Mouse (Mus musculus): ENCODE measurements around the gene Rpl12.

The Rpl12 gene

GRCm38 (mm10) chr2:32940483-32940882 is 20.9 kb upstream of the Rpl12 start:
- no peak for DNase-seq (ENCODE audit: low spot score in 2 of 2)

GRCm38 (mm10) chr2:32947454-32947853 is 13.9 kb upstream of the Rpl12 start:
- no peak for DNase-seq (ENCODE audit: low spot score in 2 of 2)

DNA sequence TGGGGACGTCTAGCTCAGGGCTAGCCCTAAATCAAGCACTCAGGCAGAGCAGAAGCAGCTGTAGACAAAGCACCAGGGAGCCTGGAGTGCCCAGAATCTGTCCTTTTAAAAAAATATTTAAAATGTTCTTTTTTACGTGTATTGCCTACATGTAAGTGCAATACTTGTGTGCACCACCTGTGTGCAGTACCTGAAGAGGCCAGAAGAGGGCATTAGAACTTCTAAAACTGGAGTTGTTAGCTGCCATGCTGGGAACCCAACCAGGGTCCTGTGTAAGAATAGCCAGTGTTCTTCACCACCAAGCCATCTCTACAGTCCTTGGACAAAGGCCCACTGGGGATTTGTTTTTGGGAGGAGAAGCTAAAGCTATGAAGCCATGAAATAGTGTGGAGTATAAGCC is 6.8 kb upstream of the Rpl12 start:
- DNase-seq (ENCODE audit: low spot score in 2 of 2): no peak

DNA sequence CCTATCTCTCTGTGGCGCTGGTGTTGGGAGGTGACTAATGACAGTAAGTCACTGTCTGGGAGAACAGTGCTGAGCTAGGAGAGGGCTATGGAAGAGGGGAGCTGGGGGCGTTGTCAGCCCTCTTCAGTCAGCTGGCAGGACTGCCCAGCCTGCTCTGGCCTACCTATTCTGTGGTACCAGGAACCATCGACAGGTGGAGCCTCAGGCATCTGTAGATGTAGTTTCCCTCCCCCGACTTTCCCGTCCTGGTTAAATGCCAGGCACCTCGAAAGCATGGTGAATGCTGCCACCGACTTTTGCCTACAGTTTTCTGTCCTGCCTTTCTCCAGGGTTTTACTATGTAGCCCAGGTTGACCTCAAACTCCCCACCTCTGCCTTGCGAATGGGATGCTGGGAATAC is 4.0 kb upstream of the Rpl12 start:
- no peak for DNase-seq (ENCODE audit: low spot score in 2 of 2)

- no peak for DNase-seq (ENCODE audit: low spot score in 2 of 2)
Measured at GRCm38 (mm10) chr2:32960273-32960672, 1.1 kb upstream of the Rpl12 start.

GRCm38 (mm10) chr2:32962062-32962874 is 909 bp downstream of the Rpl12 start:
- DNase-seq (ENCODE audit: low spot score in 2 of 2): no peak

DNA sequence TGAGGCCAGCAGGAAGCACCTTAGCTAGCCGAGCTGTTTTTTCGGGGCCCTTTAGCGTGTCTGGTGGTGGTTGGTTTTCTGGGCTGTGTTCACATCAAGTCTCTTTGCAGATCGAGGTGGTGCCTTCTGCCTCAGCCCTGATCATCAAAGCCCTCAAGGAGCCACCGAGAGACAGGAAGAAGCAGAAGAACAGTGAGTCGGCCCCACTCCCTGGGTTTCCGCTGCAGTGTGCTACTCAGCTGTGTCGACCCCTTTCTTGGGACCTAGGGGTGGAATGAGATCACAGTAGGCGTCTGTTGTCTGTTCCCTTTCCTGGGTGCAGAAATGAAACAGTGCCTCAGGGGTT is 1.5 kb downstream of the Rpl12 start:
- DNase-seq (ENCODE audit: low spot score in 2 of 2): no peak

DNA sequence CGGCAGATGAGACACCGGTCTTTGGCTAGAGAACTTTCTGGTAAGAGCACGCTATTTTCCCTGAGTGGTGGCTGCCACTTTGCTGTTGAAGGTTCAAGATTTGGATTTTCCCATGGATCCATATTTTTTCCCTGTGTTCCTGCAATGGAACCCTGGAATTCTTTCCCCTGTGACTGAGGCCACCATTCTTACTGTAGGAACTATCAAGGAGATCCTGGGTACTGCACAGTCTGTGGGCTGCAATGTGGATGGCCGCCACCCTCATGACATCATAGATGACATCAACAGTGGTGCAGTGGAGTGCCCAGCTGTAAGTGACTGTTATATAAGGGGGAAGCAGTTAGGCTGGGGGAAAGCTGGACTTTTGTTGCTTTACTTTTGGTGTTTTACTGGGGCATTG is 2.2 kb downstream of the Rpl12 start:
- DNase-seq (ENCODE audit: low spot score in 2 of 2): no peak

DNA sequence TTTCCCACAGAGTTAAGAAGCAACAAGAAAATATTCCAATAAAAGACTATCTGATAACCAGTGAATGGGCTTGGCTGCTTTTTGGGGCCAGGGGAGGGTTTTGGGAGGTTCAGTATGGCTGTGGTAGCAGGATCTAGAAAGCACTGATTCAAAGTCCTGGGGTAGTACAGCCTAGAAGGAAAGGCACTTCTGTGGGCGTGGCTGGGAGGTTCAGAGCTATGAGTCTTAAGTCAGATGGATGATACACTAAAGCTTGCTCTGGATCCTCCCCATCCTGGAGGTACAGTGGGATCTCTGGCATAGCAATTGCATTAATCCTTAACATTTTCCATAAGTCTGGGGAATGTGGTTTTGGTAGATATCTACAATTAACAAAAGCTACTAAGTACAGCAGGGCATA is 2.6 kb downstream of the Rpl12 start:
- DNase-seq (ENCODE audit: low spot score in 2 of 2): no peak

DNA sequence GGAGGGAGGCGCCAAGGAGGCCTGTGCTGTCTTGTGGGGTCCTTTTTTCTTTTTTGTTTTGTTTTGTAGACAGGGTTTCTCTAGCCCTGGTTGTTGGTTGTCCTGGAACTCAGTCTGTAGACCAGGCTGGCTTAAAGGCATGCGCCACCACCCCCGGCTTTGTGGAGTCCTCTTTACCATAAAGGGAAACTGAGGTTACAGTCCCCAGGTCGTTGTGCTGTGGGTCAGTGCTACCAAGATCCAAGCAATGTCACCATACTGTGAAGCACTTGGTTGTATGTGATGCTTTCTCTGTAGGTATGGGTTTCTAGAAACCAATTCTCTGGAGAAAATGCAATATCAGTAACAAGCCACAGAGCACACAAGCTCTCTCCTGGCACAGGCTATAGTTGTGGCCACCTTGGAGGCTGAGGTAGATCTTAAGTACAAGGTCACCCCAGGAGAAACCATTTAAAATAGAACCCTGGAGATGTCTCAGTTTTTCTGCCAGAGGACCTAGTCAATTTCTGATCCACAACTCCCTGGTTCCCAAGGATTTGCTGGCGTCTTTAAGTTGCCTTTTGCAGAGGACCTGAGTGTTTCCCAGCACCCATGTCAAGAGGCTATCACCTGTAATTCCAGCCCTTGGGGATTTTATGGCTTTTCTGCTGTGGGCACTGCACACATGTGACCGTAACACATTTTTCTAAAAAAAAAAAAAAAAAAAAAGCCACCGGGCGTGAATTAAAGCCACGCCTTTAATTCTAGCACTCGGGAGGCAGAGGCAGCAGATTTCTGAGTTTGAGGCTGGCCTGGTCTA is 3.5 kb downstream of the Rpl12 start:
- no peak for DNase-seq (ENCODE audit: low spot score in 2 of 2)

- no peak for DNase-seq (ENCODE audit: low spot score in 2 of 2)
Measured at GRCm38 (mm10) chr2:32965511-32966183, 4.3 kb downstream of the Rpl12 start.

GRCm38 (mm10) chr2:32966184-32966688 is 4.9 kb downstream of the Rpl12 start:
- DNase-seq (ENCODE audit: low spot score in 2 of 2): no peak

DNA sequence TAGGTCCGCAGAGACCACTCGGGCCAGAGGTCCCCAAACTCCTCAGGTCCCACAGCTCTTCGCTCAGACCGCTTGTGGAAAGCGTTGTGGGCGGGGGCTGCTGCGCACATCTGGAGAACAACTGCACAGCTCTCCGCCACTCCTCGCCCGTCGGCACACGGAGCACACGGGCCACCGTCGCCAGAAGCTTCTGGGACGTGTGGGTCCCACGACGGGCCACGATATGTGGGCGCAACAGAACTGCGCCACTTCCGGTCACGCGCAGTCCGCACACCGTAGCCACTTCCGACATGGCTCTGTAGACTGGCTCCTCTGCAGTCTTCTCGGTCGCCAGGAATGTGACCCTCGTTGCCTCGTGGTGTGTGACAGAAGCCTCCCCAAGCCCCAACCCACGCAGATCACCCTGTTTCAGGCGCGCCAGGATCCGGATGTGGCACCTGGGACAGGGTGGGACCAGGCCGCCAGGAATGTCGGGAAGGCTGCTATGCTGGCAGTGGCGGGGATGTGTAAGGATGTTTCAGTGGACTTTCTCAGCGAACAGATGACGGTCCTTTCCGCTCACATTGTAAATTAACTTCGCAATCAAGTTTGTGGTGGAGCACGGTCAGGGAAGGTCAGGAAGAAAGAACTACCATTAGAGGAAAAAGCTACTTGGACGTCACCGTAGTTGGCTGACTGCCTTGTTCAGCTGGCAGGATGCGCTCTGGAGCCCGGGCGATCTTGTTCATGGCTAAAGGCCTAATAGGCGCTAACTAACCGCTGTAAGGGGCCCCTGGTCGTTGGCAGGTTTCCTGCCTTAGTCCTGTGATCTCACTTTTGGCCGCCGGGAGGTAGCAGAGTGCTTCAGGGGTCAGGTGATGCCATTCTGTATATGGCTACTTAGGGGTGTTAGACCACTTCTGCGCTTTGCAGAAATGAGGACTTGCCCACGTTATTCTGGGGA is 5.6 kb downstream of the Rpl12 start:
- peak; percentile 60 to 74 for DNase-seq (ENCODE audit: low spot score in 2 of 2)

GRCm38 (mm10) chr2:32968024-32968614 is 6.8 kb downstream of the Rpl12 start:
- no peak for DNase-seq (ENCODE audit: low spot score in 2 of 2)

GRCm38 (mm10) chr2:32969326-32969725 is 8.0 kb downstream of the Rpl12 start:
- no peak for DNase-seq (ENCODE audit: low spot score in 2 of 2)

DNA sequence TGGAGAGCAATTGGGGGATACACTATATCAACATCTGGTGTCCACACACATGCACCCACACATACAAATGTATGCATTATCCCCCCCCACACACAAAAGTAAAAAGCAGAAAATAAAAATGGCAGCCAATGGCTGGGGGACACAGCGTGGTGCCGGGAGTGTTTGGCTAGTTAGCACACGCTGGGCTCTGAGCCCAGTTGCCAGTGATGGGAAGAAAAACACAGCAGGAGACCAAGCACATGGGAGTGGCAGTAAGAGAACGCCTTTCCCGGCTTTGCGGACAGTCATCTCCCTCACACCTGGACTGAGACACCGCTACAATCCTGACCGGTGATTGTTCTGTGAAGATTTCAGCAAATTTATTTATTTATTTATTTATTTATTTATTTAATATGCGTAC is 9.9 kb downstream of the Rpl12 start:
- DNase-seq (ENCODE audit: low spot score in 2 of 2): no peak

- DNase-seq (ENCODE audit: low spot score in 2 of 2): no peak
Measured at GRCm38 (mm10) chr2:32974216-32974615, 12.9 kb downstream of the Rpl12 start.

GRCm38 (mm10) chr2:32977114-32977513 is 15.8 kb downstream of the Rpl12 start:
- no peak for DNase-seq (ENCODE audit: low spot score in 2 of 2)

GRCm38 (mm10) chr2:32978675-32979074 is 17.3 kb downstream of the Rpl12 start:
- DNase-seq (ENCODE audit: low spot score in 2 of 2): no peak

- no peak for DNase-seq (ENCODE audit: low spot score in 2 of 2)
Measured at GRCm38 (mm10) chr2:32979675-32980074, 18.3 kb downstream of the Rpl12 start.

- DNase-seq (ENCODE audit: low spot score in 2 of 2): no peak
Measured at GRCm38 (mm10) chr2:32981281-32981680, 19.9 kb downstream of the Rpl12 start.
